Mouse (Mus musculus): Measurements from ENCODE around the gene Ndufs8. TPM values are rescaled to one million over a fixed set of nuclear protein-coding genes. Genes with fewer than 3 reads are reported as not detected.
A peak's percentile ranks its signal among the peaks of the same experiment; 100 is the strongest.

Ndufs8 gene
- polyA plus RNA-seq, 1 experiment from 2014 or later = 302 TPM

DNA sequence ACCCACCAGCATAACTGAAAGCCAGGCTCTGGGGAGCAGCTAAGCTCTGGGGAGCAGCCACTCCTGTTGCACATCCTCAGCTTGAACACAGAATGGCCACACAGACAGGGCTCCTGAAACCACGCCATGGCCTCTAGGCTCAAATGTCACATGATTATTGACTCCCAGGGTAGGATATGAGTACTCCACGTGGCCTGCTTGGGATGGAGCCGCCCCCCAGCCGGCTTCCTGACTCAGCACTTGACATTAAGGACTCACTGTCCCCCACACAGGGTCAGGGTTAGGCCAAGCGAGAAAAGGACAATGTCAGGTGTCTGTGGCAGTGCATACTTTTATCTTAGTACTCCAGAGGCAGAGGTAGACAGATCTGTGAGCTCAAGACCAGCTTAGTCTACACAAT, 2.4 kb downstream of the Ndufs8 start:
- 0 out of 2 replicates have a peak overlapping the region, but pooled peaks have one; percentile 22 for H3K9ac ChIP-seq
- peaks cover 32% of the 10 kb centered on the region for H3K36me3 ChIP-seq
- H3K4me3 ChIP-seq = no peak overlapping the region
- 89% methylated on average over 5 of the region's 5 CpGs for WGBS
- ATAC-seq (ENCODE audit: low read depth) = no peak
- H3K27ac ChIP-seq (replicated peaks) = no peak overlapping the region
- H3K9me3 ChIP-seq = no peaks in the 10 kb centered on the region
- H3K4me1 ChIP-seq (replicated peaks) = peaks cover 51% of the 10 kb centered on the region
- no peaks in the 10 kb centered on the region for H3K27me3 ChIP-seq
- H3K4me2 ChIP-seq = no peak overlapping the region

DNA sequence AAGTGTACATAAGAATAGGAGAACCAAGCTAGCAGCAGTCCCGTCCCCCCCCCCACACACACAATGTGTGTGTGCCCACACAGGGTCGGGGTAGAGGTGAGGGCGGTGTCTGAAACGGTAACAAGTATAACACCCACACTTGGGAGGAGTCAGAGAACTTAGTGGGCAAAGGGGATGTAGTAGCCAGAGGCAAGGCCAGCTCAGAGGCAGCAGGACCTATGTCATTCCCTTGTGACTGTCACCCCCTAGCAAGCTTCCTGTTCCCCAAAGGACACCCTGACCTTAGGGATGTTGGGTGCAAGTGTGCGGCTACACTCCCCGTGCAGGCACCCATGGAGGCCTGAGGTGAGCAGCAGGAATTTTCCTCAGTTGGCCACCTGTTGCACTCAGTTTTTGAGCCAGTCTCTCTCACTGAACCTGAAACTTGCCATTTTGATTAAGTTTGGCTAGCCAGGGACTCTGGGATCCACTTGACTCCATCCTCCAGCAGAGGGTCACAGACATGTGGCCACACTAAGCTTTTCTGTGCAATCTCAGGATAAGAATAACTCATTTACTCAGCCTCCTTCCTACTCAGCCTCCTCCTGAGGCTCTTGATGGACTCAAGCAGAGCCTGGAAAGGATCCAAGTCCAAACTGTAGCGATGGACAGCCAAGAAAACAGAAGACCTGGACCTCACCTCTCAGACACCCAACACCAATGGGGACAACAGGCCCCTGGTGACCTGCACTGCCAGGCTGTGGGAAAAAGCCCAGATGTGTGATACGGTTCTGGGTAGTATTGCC, 4.5 kb downstream of the Ndufs8 start:
- 82% methylated on average over 8 of the region's 8 CpGs for WGBS
- Histone ChIP-seq H3K36me3 (peaks cover 32% of the 10 kb centered on the region), H3K4me3 (0 out of 2 replicates have a peak overlapping the region, but pooled peaks have one; percentile 44), H3K4me1 (replicated peaks) (peaks cover 45% of the 10 kb centered on the region), H3K4me2 (peak overlapping the region; percentile 64), H3K27ac (replicated peaks) (no peak overlapping the region), H3K9me3 (no peaks in the 10 kb centered on the region), H3K27me3 (no peaks in the 10 kb centered on the region), H3K9ac (no peak overlapping the region)
- no peak for ATAC-seq (ENCODE audit: low read depth)

DNA sequence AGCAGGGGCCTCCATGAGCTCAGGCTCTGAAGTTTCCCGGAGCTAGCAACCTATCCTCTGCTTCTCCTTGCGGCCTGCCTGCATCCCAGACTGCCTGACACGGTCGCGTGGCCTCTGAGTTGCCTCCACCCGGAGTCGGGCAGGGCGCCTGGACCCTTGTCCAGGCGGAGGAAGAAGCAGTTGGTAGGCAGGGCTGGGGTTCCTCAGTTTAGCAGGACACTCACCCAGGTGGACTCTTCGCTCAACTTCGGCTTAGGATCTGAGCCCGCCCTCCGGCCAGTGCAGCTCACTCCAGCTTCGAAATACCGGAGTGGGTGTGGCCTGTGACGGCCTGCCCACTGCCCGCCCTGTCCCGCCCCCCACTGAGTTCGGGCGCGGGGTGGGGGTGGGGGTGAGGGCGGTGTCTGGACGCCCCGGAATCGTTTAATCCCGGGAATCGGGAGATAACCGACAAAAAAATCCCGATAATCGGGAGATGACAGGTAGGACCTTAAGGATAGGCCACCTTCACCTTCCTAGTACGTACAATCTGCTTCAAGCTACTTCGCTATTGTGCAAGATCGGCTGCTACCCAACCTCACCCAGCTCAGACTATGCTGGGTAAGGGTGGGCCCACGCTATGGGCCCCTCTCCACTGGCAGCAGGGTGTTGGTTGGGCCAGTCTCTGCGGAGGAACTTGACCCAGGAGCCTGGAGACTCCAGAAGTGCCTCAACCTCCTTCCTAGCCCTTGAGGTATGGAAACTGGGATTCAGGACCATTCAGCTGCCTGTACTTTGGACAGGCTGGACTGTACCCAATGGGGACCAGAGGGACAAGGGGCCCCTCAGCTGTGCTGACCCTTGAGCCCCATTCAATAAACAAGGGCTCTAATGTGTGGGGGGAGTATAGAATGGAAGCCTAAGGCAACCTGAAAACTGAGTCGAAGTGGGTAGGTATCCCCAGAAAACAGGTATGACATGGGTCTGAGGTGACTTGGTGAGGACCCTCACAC, 5.5 kb downstream of the Ndufs8 start, which contains the start of gene Tcirg1:
Gene Tcirg1, minus strand, starts transcription at position 339 of the 992 bp plus-strand sequence.
- Histone ChIP-seq H3K4me2 (peak within 1 kb of the TSS; percentile 64), H3K27ac (replicated peaks) (no peak within 1 kb of the TSS), H3K4me3 (peak within 1 kb of the TSS; percentile 44), H3K27me3 (no peaks in the 10 kb centered on the region), H3K36me3 (peaks cover 34% of the 10 kb centered on the region), H3K9me3 (no peaks in the 10 kb centered on the region), H3K4me1 (replicated peaks) (peaks cover 44% of the 10 kb centered on the region), H3K9ac (peak within 1 kb of the TSS; percentile 63)
- ATAC-seq (ENCODE audit: low read depth) = peak; percentile 63
- 7% methylated on average over 36 of the region's 36 CpGs for WGBS

DNA sequence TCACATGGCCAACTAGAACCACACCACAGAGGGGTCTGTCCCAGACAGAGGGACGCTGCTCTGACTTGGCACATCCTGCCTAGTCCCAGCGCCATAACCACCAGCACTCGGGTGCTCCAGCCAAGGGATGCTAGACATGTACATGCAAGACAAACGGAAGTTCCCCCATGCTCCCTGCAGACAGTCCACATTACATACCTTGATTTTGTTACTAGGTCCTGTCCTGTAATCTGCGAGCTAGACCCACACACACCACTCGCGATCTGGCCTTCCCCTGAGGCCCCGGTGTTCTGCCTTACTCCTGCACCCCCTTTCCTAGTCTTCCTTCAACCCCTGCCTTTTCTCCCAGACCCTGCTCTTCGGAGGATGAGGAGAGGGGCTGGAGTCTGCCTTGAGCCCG, 6.2 kb downstream of the Ndufs8 start:
- peak overlapping the region; percentile 63 for H3K9ac ChIP-seq
- H3K4me1 ChIP-seq (replicated peaks) = peaks cover 36% of the 10 kb centered on the region
- 42% methylated on average over 10 of the region's 10 CpGs for WGBS
- 0 out of 2 replicates have a peak, but pooled peaks have one; percentile 2 for ATAC-seq (ENCODE audit: low read depth)
- H3K36me3 ChIP-seq = peaks cover 40% of the 10 kb centered on the region
- no peak overlapping the region for H3K27ac ChIP-seq (replicated peaks)
- H3K9me3 ChIP-seq = no peaks in the 10 kb centered on the region
- peak overlapping the region; percentile 64 for H3K4me2 ChIP-seq
- no peaks in the 10 kb centered on the region for H3K27me3 ChIP-seq
- peak overlapping the region; percentile 44 for H3K4me3 ChIP-seq

DNA sequence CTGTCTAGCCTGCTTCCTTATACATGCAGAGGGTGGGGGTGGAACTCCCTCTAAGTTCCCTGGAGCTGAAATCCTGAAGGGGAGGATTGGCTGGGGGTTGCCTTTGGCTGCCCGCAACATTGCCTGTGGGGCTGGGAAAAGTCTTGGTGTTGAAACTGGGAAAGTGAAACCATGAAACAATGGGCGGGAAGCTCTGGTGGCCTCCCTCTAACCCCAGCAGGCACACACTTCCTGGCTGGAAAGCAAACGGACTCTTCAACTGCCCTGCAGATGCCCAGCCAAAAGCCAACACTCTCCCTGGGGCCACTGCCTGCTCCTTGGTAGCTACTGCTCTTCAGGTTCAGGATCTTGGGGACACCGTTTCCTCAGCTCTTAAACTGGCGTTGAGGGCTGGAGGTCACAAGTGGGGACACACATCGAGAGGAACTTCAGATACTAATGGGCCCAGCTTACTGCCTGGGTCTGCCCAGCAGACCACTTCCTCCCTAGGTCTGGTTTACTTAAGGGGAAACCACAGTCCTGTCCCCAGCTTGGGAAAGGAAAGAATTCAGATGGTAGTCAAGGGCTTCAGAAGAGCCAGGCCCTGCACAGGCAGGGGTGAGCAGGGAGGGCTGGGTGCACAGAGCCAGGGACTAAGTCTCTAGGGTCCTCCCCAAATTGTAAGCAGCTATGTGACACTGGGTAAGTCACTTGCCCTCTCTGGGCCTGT, 7.2 kb downstream of the Ndufs8 start:
- Histone ChIP-seq H3K4me2 (peak overlapping the region; percentile 64), H3K4me3 (peak overlapping the region; percentile 10; the same call in 1 of the 2 replicates), H3K9me3 (no peaks in the 10 kb centered on the region), H3K36me3 (peaks cover 31% of the 10 kb centered on the region), H3K9ac (peak overlapping the region; percentile 63; the same call in 1 of the 2 replicates), H3K4me1 (replicated peaks) (peaks cover 32% of the 10 kb centered on the region), H3K27me3 (no peaks in the 10 kb centered on the region), H3K27ac (replicated peaks) (peak overlapping the region; percentile 62; the same call in 1 of the 2 replicates)
- ATAC-seq (ENCODE audit: low read depth) = no peak
- 62% methylated on average over 6 of the region's 6 CpGs for WGBS

DNA sequence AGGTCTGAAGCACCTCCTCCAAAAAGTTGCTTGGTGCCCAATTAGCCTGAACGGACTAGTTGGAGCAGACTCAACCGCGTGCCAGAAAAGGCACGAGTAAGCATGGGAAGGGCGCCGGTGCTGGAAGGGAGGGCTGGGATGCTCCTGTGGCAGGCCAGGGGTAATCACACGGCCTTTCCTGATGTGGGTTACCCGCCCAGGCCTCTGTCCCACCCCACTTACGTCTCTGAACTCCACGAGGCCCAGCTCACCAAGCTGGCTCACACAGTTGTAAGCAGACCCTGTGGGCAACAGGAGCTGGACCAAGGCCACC, 8.3 kb downstream of the Ndufs8 start:
- ATAC-seq (ENCODE audit: low read depth) = no peak
- 0 out of 2 replicates have a peak overlapping the region, but pooled peaks have one; percentile 17 for H3K9ac ChIP-seq
- H3K9me3 ChIP-seq = no peaks in the 10 kb centered on the region
- H3K27me3 ChIP-seq = no peaks in the 10 kb centered on the region
- H3K4me1 ChIP-seq (replicated peaks) = peaks cover 32% of the 10 kb centered on the region
- peak overlapping the region; percentile 64; the same call in 1 of the 2 replicates for H3K4me2 ChIP-seq
- no peak overlapping the region for H3K27ac ChIP-seq (replicated peaks)
- peaks cover 20% of the 10 kb centered on the region for H3K36me3 ChIP-seq
- 63% methylated on average over 10 of the region's 10 CpGs for WGBS
- no peak overlapping the region for H3K4me3 ChIP-seq

DNA sequence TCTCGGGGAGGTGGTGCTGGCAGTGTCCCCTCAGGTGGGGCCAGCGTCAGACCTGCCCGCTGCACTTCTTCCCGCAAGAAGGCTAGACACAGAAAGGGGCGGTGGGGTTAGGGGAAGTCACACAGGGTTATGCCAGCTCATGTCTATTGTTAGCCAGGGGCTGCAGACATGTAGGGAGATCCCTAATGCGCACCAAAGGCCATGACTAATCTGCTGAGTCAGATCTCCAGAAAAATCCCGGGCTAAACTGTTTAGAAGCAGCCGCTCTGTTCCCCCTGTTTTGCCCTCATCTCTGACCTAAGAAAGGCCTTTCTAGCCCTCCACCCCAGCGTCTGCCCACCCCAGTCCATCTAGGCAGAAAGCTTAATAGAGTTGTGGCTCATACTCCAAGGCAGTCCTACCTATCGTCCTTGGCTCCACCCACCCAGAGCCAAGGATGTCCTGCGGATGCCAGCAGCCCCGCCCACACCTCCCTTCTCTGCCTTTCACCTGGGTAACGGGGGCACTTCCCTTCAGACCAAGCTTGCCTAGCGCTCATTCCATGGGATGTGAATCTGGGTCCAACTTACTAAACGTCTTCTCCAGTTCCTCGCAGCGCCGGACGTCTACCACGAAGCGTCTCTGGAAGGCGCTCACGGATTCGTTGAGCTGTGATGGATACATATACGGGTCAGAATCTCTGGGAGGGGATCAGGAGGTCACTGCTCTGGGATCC, 8.8 kb downstream of the Ndufs8 start:
- 65% methylated on average over 25 of the region's 25 CpGs for WGBS
- H3K4me1 ChIP-seq (replicated peaks) = peaks cover 32% of the 10 kb centered on the region
- H3K36me3 ChIP-seq = peaks cover 15% of the 10 kb centered on the region
- H3K27me3 ChIP-seq = no peaks in the 10 kb centered on the region
- no peak for ATAC-seq (ENCODE audit: low read depth)
- no peak overlapping the region; the same call in 1 of the 2 replicates for H3K4me2 ChIP-seq
- H3K9me3 ChIP-seq = no peaks in the 10 kb centered on the region
- H3K4me3 ChIP-seq = no peak overlapping the region
- H3K27ac ChIP-seq (replicated peaks) = no peak overlapping the region
- H3K9ac ChIP-seq = 0 out of 2 replicates have a peak overlapping the region, but pooled peaks have one; percentile 17

DNA sequence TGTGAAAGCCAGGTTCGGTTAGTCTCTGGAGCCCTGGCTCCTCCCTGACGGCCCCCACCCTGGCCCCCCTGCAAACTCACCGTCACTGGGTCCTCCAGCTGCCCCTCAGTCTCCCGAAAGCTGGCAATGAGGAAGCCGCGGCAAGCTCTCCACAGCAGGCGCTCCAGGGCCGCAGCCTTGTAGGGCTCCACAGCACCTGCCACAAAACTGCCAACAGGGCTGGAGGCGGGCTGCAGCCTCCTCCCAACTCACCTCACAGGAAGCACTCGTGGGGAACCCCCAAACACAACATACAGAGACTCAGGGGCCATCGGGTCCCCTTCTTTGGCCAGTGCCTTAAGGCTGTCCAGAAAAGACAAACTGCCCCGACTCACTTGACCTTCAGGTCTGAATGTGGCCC, 9.6 kb downstream of the Ndufs8 start:
- no peak overlapping the region for H3K27ac ChIP-seq (replicated peaks)
- no peak overlapping the region for H3K9ac ChIP-seq
- no peak overlapping the region for H3K4me3 ChIP-seq
- H3K36me3 ChIP-seq = peaks cover 8% of the 10 kb centered on the region; the same call in 1 of the 2 replicates
- no peak for ATAC-seq (ENCODE audit: low read depth)
- no peak overlapping the region for H3K4me2 ChIP-seq
- H3K27me3 ChIP-seq = no peaks in the 10 kb centered on the region
- WGBS = 76% methylated on average over 12 of the region's 12 CpGs
- H3K9me3 ChIP-seq = no peaks in the 10 kb centered on the region
- H3K4me1 ChIP-seq (replicated peaks) = peaks cover 31% of the 10 kb centered on the region

DNA sequence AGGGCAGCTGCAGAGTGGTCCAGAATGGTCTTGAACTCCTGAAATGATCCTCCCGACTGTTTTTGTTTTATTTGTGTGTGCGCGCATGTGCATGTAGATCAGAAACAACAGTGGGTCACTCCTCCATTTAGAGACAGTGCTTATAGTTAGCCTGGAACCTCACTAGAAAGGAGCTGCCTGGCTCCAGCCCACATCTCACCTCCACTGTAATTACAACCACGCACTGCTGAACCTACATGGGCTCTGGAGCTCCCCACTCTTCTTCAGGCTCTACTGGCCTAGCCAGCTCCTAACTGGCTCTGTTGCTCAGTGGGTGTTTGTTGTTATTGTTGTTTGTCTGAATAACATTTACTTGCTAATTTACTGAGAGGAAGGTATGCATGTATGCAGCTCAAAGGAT, 13.0 kb downstream of the Ndufs8 start:
- Histone ChIP-seq H3K36me3 (peaks cover 25% of the 10 kb centered on the region), H3K4me2 (no peak overlapping the region), H3K27ac (replicated peaks) (no peak overlapping the region), H3K4me3 (no peak overlapping the region), H3K9ac (no peak overlapping the region), H3K9me3 (no peaks in the 10 kb centered on the region), H3K27me3 (no peaks in the 10 kb centered on the region), H3K4me1 (replicated peaks) (peaks cover 19% of the 10 kb centered on the region)
- ATAC-seq (ENCODE audit: low read depth) = no peak
- 91% methylated on average over 4 of the region's 4 CpGs for WGBS

DNA sequence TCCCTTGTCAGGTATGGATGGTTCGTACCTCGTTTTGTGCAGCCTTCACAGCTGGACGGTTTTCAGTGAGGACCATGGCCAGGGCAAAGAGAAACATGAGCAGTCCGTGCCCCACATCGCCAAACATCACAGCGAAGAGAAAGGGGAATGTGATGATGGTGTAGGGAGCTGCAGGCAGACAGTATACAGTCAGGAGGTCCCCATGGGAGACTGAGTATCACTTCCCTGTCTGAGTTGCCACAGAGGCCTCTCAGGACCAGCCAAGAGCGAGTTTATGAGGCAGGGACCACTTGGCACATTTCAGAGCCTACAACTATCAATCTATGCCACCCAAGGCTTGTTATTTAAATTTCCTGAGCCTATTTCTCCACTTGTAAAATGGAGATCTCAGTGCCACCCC, 13.6 kb downstream of the Ndufs8 start:
- Histone ChIP-seq H3K9me3 (no peaks in the 10 kb centered on the region), H3K36me3 (peaks cover 32% of the 10 kb centered on the region), H3K9ac (no peak overlapping the region), H3K27ac (replicated peaks) (no peak overlapping the region), H3K4me1 (replicated peaks) (peaks cover 22% of the 10 kb centered on the region), H3K4me3 (no peak overlapping the region), H3K27me3 (no peaks in the 10 kb centered on the region), H3K4me2 (no peak overlapping the region)
- 84% methylated on average over 7 of the region's 7 CpGs for WGBS
- ATAC-seq (ENCODE audit: low read depth) = no peak

DNA sequence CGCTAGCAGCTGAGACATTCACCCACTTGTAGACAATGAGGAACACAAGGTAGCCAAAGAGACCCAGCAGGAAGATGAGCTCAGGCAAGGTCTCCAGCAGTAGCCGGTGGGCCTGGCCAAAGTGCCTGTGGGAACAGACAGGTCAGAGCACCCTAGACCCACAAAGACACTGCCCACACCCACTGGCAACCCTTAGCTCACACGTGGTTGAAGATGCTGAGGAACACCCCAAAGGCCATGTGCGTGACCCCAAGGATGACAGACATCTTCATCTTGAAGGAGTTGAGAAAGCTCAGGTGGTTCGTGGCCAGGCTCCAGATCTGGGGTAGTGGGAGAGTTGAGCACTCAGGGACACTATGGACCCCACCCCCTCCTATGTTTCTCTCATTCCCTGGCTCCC, 15.0 kb downstream of the Ndufs8 start:
- H3K4me3 ChIP-seq = no peak overlapping the region
- no peak for ATAC-seq (ENCODE audit: low read depth)
- H3K9me3 ChIP-seq = no peaks in the 10 kb centered on the region
- 92% methylated on average over 5 of the region's 5 CpGs for WGBS
- no peaks in the 10 kb centered on the region for H3K27me3 ChIP-seq
- no peak overlapping the region for H3K4me2 ChIP-seq
- H3K27ac ChIP-seq (replicated peaks) = no peak overlapping the region
- peaks cover 46% of the 10 kb centered on the region for H3K36me3 ChIP-seq
- no peak overlapping the region for H3K9ac ChIP-seq
- H3K4me1 ChIP-seq (replicated peaks) = peaks cover 22% of the 10 kb centered on the region

All from neural tube, embryonic 13.5 days (tissue).